Mouse (Mus musculus): ENCODE measurements around the gene Scn4a. TPM values are rescaled to one million over a fixed set of nuclear protein-coding genes. Genes with fewer than 3 reads are reported as not detected.
"Not testable (repeated sequence)": the region's sequence is repeated elsewhere in the genome, so short reads cannot be mapped to it uniquely, and the experiment has no call there.

The Scn4a gene
- polyA plus RNA-seq, 1 experiment from 2014 or later: 0.03 TPM

GRCm38 (mm10) chr11:106354181-106354580, 1.1 kb upstream of the Scn4a start:
- Histone ChIP-seq H3K27ac (no peak overlapping the region), H3K36me3 (no peaks in the 10 kb centered on the region)

GRCm38 (mm10) chr11:106351941-106352340, 1.1 kb downstream of the Scn4a start:
- no peak for ATAC-seq
- no peaks in the 10 kb centered on the region for H3K27me3 ChIP-seq (replicated peaks)
- H3K36me3 ChIP-seq: no peaks in the 10 kb centered on the region
- whole genome bisulfite sequencing: 82% methylated on average over 4 of the region's 4 CpGs
- H3K9me3 ChIP-seq: no peaks in the 10 kb centered on the region
- H3K4me1 ChIP-seq (replicated peaks): peaks cover 6% of the 10 kb centered on the region; the same call in 1 of the 2 replicates
- no peak overlapping the region for H3K4me2 ChIP-seq (replicated peaks)
- H3K9ac ChIP-seq: no peak overlapping the region
- no peak overlapping the region for H3K4me3 ChIP-seq (replicated peaks)
- H3K27ac ChIP-seq: no peak overlapping the region

More at GRCm38 (mm10) chr11:106354181-106354580, 1.1 kb upstream of the Scn4a start:
- no peak overlapping the region for H3K9ac ChIP-seq
- no peak for ATAC-seq
- H3K27me3 ChIP-seq (replicated peaks): no peaks in the 10 kb centered on the region
- no peak overlapping the region for H3K4me2 ChIP-seq (replicated peaks)
- no peak overlapping the region for H3K4me3 ChIP-seq (replicated peaks)
- H3K4me1 ChIP-seq (replicated peaks): peaks cover 6% of the 10 kb centered on the region; the same call in 1 of the 2 replicates
- H3K9me3 ChIP-seq: no peaks in the 10 kb centered on the region
- 43% methylated on average over 1 of the region's 1 CpGs for WGBS

- Histone ChIP-seq H3K27ac (no peak overlapping the region), H3K4me3 (replicated peaks) (no peak overlapping the region), H3K4me2 (replicated peaks) (no peak overlapping the region), H3K27me3 (replicated peaks) (no peaks in the 10 kb centered on the region), H3K9me3 (no peaks in the 10 kb centered on the region), H3K36me3 (no peaks in the 10 kb centered on the region), H3K4me1 (replicated peaks) (peaks cover 6% of the 10 kb centered on the region; the same call in 1 of the 2 replicates), H3K9ac (no peak overlapping the region)
- no peak for ATAC-seq
- 58% methylated on average over 3 of the region's 3 CpGs for WGBS
These were observed 1.8 kb downstream of the Scn4a start for GRCm38 (mm10) chr11:106351253-106351652.

GRCm38 (mm10) chr11:106350853-106351252, 2.2 kb downstream of the Scn4a start:
- H3K4me1 ChIP-seq (replicated peaks): peaks cover 5% of the 10 kb centered on the region; the same call in 1 of the 2 replicates
- 48% methylated on average over 5 of the region's 5 CpGs for WGBS
- no peaks in the 10 kb centered on the region for H3K9me3 ChIP-seq
- no peak overlapping the region for H3K27ac ChIP-seq
- H3K4me2 ChIP-seq (replicated peaks): no peak overlapping the region
- no peaks in the 10 kb centered on the region for H3K27me3 ChIP-seq (replicated peaks)
- no peaks in the 10 kb centered on the region for H3K36me3 ChIP-seq
- no peak for ATAC-seq
- H3K9ac ChIP-seq: no peak overlapping the region
- H3K4me3 ChIP-seq (replicated peaks): no peak overlapping the region

- Histone ChIP-seq H3K27me3 (replicated peaks) (no peaks in the 10 kb centered on the region), H3K4me3 (replicated peaks) (no peak overlapping the region), H3K36me3 (no peaks in the 10 kb centered on the region), H3K4me1 (replicated peaks) (no peaks in the 10 kb centered on the region), H3K27ac (no peak overlapping the region), H3K9me3 (no peaks in the 10 kb centered on the region), H3K9ac (no peak overlapping the region), H3K4me2 (replicated peaks) (no peak overlapping the region)
- no peak for ATAC-seq
- 68% methylated on average over 6 of the region's 6 CpGs for WGBS
These were observed 3.3 kb downstream of the Scn4a start for GRCm38 (mm10) chr11:106349772-106350171.

DNA sequence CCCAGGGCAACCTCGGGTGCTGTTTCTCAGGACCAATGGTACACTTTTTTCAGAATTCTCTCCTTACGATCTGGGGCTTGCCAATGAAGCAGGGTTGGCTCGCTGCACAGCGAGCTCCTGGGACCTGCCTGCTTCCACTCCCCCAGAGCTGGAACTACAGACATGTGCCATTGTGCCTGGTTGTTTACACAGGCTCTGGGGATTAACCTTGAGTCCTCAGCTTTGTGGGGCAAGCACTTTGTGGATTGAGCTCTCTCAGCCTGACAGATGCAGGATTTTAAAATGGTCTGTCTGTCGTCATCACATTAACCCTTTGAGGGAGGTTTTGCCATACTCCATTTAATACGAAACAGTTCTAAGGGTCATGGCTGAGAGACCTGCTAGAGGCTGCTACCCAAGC, 8.2 kb downstream of the Scn4a start:
- 24% methylated on average over 6 of the region's 6 CpGs for WGBS
- no peak for ATAC-seq

GRCm38 (mm10) chr11:106340990-106341520, 12.0 kb downstream of the Scn4a start:
- H3K36me3 ChIP-seq: no peaks in the 10 kb centered on the region
- no peak overlapping the region for H3K4me3 ChIP-seq (replicated peaks)
- 73% methylated on average over 9 of the region's 9 CpGs for WGBS
- no peak overlapping the region for H3K27ac ChIP-seq
- H3K9ac ChIP-seq: no peak overlapping the region
- H3K9me3 ChIP-seq: no peaks in the 10 kb centered on the region
- H3K4me2 ChIP-seq (replicated peaks): no peak overlapping the region
- no peaks in the 10 kb centered on the region for H3K27me3 ChIP-seq (replicated peaks)
- no peaks in the 10 kb centered on the region for H3K4me1 ChIP-seq (replicated peaks)
- ATAC-seq: no peak

More for the DNA sequence above, 8.2 kb downstream of the Scn4a start:
- Histone ChIP-seq H3K4me2 (replicated peaks) (no peak overlapping the region), H3K4me3 (replicated peaks) (no peak overlapping the region), H3K27me3 (replicated peaks) (no peaks in the 10 kb centered on the region), H3K9ac (no peak overlapping the region), H3K27ac (no peak overlapping the region), H3K36me3 (no peaks in the 10 kb centered on the region), H3K4me1 (replicated peaks) (no peaks in the 10 kb centered on the region), H3K9me3 (no peaks in the 10 kb centered on the region)

DNA sequence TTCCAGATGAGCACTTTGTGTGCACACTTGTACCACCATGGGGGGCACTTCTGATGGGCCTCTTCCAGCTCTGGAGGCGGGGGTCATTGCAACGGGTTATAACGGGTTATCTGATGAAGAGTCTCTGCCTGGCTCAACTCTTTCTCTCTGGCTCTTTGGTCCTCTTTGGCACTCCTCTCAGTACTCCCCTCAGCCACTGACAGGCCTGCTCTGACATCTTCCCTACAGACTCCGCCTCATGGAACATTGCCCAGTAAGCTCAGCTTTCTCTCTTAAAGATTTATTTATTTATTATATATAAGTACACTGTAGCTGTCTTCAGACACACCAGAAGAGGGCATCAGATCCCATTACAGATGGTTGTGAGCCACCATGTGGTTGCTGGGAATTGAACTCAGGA, 13.8 kb downstream of the Scn4a start:
- not testable (repeated sequence) for H3K4me1 ChIP-seq (replicated peaks); H3K27me3 ChIP-seq (replicated peaks); H3K9me3 ChIP-seq; H3K36me3 ChIP-seq; H3K4me3 ChIP-seq (replicated peaks); H3K9ac ChIP-seq; ATAC-seq; H3K4me2 ChIP-seq (replicated peaks); H3K27ac ChIP-seq
- WGBS: 76% methylated on average over 4 of the region's 4 CpGs

DNA sequence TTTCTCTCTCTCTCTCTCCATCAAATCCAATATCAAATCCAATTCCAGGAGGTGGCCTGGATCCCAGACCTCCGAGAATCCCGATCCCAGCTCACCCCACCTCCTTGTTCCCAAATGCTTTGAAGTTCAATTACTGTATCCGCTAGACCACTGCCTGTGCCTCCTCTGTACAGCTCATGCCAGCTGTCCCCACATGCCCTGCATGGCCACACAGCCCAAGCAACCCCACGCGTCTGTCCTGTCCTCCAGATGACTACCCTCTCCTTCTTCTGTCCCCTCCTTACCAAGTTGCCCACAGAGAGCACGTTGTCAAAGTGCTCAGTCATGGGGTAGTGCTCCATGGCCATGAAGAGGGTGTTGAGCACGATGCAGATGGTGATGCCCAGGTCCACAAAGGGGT, 14.2 kb downstream of the Scn4a start:
- no peaks in the 10 kb centered on the region for H3K27me3 ChIP-seq (replicated peaks)
- H3K9ac ChIP-seq: no peak overlapping the region
- 78% methylated on average over 7 of the region's 7 CpGs for WGBS

DNA sequence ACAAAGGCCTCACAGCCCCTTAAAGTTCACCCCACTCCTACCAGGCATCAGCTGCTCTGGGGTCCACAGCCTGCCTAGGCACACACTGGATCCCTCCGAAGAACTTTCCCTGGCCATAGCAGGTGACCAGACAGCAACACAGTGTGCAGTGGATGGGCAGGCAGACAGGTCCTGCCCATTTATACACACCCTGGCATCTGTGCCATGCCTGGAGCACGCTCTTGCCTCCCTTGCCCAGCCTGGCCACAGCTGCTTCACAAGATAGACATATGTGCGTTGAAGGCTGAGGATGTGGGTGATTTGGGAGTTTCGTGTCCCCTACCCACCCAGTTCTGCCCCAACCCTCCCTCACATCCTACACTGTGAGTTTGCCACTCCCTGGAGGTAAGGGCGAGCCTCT, 15.1 kb downstream of the Scn4a start:
- H3K4me3 ChIP-seq (replicated peaks): no peak overlapping the region

More for the DNA sequence above, 14.2 kb downstream of the Scn4a start:
- Histone ChIP-seq H3K27ac (no peak overlapping the region), H3K36me3 (no peaks in the 10 kb centered on the region), H3K4me1 (replicated peaks) (no peaks in the 10 kb centered on the region), H3K4me3 (replicated peaks) (no peak overlapping the region), H3K9me3 (no peaks in the 10 kb centered on the region), H3K4me2 (replicated peaks) (no peak overlapping the region)
- ATAC-seq: no peak

DNA sequence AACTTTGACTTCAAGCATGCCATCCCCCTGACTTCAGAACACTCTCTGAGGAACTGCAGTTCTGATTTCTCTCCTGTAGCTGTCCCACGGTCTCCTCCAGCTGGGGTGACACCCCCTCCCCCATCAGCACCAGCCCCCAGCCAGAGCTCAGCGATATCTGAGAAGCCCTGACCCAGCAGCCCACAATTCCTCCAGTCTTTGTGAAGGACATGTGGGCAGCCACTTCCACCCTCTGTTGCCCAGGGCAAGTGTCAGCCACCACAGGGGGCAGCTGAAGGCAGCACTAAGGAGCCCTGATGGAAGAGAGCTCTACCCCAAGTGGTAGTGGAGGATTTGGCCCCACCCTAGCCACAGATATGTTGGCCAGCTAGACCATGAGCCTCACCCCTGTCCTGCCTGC, 19.0 kb downstream of the Scn4a start:
- no peak overlapping the region for H3K4me3 ChIP-seq (replicated peaks)
- H3K4me2 ChIP-seq (replicated peaks): no peak overlapping the region
- no peaks in the 10 kb centered on the region for H3K36me3 ChIP-seq
- 15% methylated on average over 2 of the region's 2 CpGs for WGBS
- no peaks in the 10 kb centered on the region for H3K27me3 ChIP-seq (replicated peaks)
- no peaks in the 10 kb centered on the region for H3K4me1 ChIP-seq (replicated peaks)
- no peaks in the 10 kb centered on the region for H3K9me3 ChIP-seq
- no peak for ATAC-seq
- H3K9ac ChIP-seq: no peak overlapping the region
- H3K27ac ChIP-seq: no peak overlapping the region

More for the DNA sequence above, 15.1 kb downstream of the Scn4a start:
- no peak overlapping the region for H3K9ac ChIP-seq
- no peaks in the 10 kb centered on the region for H3K4me1 ChIP-seq (replicated peaks)
- H3K4me2 ChIP-seq (replicated peaks): no peak overlapping the region
- H3K36me3 ChIP-seq: no peaks in the 10 kb centered on the region
- ATAC-seq: no peak
- H3K27me3 ChIP-seq (replicated peaks): no peaks in the 10 kb centered on the region
- H3K27ac ChIP-seq: no peak overlapping the region
- no peaks in the 10 kb centered on the region for H3K9me3 ChIP-seq
- 73% methylated on average over 5 of the region's 5 CpGs for WGBS

DNA sequence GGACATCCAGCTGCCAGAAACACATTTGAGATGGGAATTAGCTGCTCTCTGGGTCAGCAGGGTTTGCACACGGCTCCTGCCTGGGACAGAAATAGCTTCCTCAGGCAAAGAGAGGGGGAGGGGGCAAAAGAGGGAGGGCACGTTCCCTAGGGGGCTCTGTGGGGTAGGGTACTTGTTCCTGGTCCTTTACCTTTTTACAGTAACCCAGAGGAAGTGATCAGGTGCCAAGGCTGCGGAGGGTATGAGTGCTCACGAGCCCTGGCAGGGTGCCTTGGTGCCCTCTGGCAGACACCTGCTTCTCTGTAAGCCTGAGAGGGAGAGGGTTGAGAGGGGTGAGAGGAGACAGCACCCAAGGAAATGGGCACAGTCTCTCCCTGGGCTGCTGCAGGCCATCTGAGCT, 20.6 kb downstream of the Scn4a start:
- Histone ChIP-seq H3K9me3 (no peaks in the 10 kb centered on the region), H3K4me2 (replicated peaks) (no peak overlapping the region), H3K9ac (no peak overlapping the region), H3K4me3 (replicated peaks) (no peak overlapping the region), H3K36me3 (no peaks in the 10 kb centered on the region), H3K27me3 (replicated peaks) (no peaks in the 10 kb centered on the region), H3K27ac (no peak overlapping the region), H3K4me1 (replicated peaks) (no peaks in the 10 kb centered on the region)
- no peak for ATAC-seq
- WGBS: 53% methylated on average over 4 of the region's 4 CpGs

- H3K4me1 ChIP-seq (replicated peaks): 0 out of 2 replicates have a peak, but pooled peaks cover 2% of the 10 kb centered on the region
- H3K27me3 ChIP-seq (replicated peaks): no peaks in the 10 kb centered on the region
- 48% methylated on average over 7 of the region's 7 CpGs for WGBS
- no peaks in the 10 kb centered on the region for H3K9me3 ChIP-seq
- no peak for ATAC-seq
- H3K9ac ChIP-seq: no peak overlapping the region
- no peak overlapping the region for H3K27ac ChIP-seq
- no peak overlapping the region for H3K4me3 ChIP-seq (replicated peaks)
- H3K4me2 ChIP-seq (replicated peaks): no peak overlapping the region
- no peaks in the 10 kb centered on the region for H3K36me3 ChIP-seq
These were observed 23.4 kb downstream of the Scn4a start for GRCm38 (mm10) chr11:106329682-106330081.

Measured in intestine, embryonic 15.5 days (tissue).